Mouse (Mus musculus): Measurements from ENCODE around the gene Ugt1a7c.
"Not testable (repeated sequence)": the region's sequence is repeated elsewhere in the genome, so short reads cannot be mapped to it uniquely, and the experiment has no call there.

The Ugt1a7c gene

GRCm38 (mm10) chr1:88225301-88225700 lies 130.4 kb downstream of the Ugt1a7c start:
- DNase-seq = not testable (repeated sequence)

GRCm38 (mm10) chr1:88225741-88226140 lies 130.9 kb downstream of the Ugt1a7c start:
- no peak for DNase-seq

- DNase-seq = peak in 1 of 2 experiments; percentile 2
Measured at GRCm38 (mm10) chr1:88226670-88227379, 132.0 kb downstream of the Ugt1a7c start, which contains the start of gene Mroh2a. Mroh2a (plus strand) TSS chr1:88226986.

GRCm38 (mm10) chr1:88227482-88227881 lies 132.6 kb downstream of the Ugt1a7c start:
- DNase-seq = peak in 1 of 2 experiments; percentile 3

GRCm38 (mm10) chr1:88228121-88228520 lies 133.3 kb downstream of the Ugt1a7c start:
- DNase-seq = peak; percentile 6 to 12

GRCm38 (mm10) chr1:88229566-88229965 lies 134.7 kb downstream of the Ugt1a7c start:
- peak in 1 of 2 experiments; percentile 4 for DNase-seq

GRCm38 (mm10) chr1:88229986-88230385 lies 135.1 kb downstream of the Ugt1a7c start:
- peak in 1 of 2 experiments; percentile 7 for DNase-seq

GRCm38 (mm10) chr1:88230421-88230820 lies 135.6 kb downstream of the Ugt1a7c start:
- DNase-seq = no peak

GRCm38 (mm10) chr1:88230981-88231802 lies 136.3 kb downstream of the Ugt1a7c start:
- no peak for DNase-seq

- no peak for DNase-seq
Measured at GRCm38 (mm10) chr1:88231803-88232499, 137.1 kb downstream of the Ugt1a7c start.

GRCm38 (mm10) chr1:88232664-88233380 lies 138.0 kb downstream of the Ugt1a7c start:
- DNase-seq = peak in 1 of 2 experiments; percentile 9

GRCm38 (mm10) chr1:88233421-88234247 lies 138.8 kb downstream of the Ugt1a7c start:
- DNase-seq = peak in 1 of 2 experiments; percentile 8

- DNase-seq = no peak
Measured at GRCm38 (mm10) chr1:88234248-88234610, 139.4 kb downstream of the Ugt1a7c start.

- DNase-seq = no peak
Measured at GRCm38 (mm10) chr1:88234646-88235045, 139.8 kb downstream of the Ugt1a7c start.

- DNase-seq = peak in 1 of 2 experiments; percentile 21
Measured at GRCm38 (mm10) chr1:88235046-88235893, 140.4 kb downstream of the Ugt1a7c start.

GRCm38 (mm10) chr1:88235894-88236415 lies 141.1 kb downstream of the Ugt1a7c start:
- no peak for DNase-seq

GRCm38 (mm10) chr1:88237311-88237710 lies 142.4 kb downstream of the Ugt1a7c start:
- peak in 1 of 2 experiments; percentile 16 for DNase-seq

- no peak for DNase-seq
Measured at GRCm38 (mm10) chr1:88238771-88239170, 143.9 kb downstream of the Ugt1a7c start.

GRCm38 (mm10) chr1:88240072-88240471 lies 145.2 kb downstream of the Ugt1a7c start:
- DNase-seq = no peak

GRCm38 (mm10) chr1:88240579-88240978 lies 145.7 kb downstream of the Ugt1a7c start:
- no peak for DNase-seq

All from thymus, postnatal 36 days (tissue).